Mouse (Mus musculus): ENCODE data around the gene Zfp62.

DNA sequence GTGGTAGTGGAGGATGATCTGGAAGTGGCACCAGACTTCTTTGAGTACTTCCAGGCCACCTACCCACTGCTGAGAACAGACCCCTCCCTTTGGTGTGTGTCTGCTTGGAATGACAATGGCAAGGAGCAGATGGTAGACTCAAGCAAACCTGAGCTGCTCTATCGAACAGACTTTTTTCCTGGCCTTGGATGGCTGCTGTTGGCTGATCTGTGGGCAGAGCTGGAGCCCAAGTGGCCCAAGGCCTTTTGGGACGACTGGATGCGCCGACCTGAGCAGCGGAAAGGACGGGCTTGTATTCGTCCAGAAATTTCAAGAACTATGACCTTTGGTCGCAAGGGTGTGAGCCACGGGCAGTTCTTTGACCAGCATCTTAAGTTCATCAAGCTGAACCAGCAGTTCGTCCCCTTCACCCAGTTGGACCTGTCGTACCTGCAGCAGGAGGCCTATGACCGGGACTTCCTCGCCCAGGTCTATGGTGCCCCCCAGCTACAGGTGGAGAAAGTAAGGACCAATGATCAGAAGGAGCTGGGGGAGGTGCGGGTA, 58.3 kb downstream of the Zfp62 start:
- TF ChIP-seq CTCF (IDR thresholded peaks at IDR 0.05; ENCODE audit: extremely low read depth, insufficient read length, insufficient replicate concordance, low read depth, low read length), result no peak
- no peak for TF ChIP-seq POLR2A (IDR thresholded peaks at IDR 0.05; ENCODE audit: low read depth, low read length)

Data from small intestine, adult 2 months (tissue).